Mouse (Mus musculus): Measurements from ENCODE around the gene Psmd3. TPM values are rescaled to one million over a fixed set of nuclear protein-coding genes. Genes with fewer than 3 reads are reported as not detected.

The Psmd3 gene
- polyA plus RNA-seq, 1 experiment from 2014 or later = 213 TPM

DNA sequence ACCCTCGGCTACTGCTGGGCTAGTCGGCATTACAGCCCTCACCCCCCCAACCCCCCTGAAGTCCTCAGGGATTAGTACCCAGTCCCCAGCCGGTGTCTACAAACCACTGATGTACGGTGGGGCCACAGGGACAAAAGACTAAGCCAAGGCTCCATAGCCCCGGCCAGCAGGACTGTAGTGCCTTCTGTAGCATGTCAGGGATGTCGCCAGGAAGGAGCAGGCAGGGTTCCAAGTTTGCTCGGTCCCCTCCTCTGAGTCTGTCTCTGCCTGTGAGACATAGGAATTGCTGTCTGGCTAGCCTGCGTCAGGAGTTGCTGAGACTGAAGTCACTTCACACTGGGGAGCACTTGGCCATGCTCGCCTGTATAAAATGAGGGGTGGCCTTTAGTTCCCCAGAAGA is 11.9 kb downstream of the Psmd3 start:
- Histone ChIP-seq H3K9me3 (no peaks in the 10 kb centered on the region), H3K9ac (replicated peaks) (no peak overlapping the region), H3K4me2 (replicated peaks) (no peak overlapping the region), H3K36me3 (peaks cover 72% of the 10 kb centered on the region), H3K4me1 (no peaks in the 10 kb centered on the region), H3K27me3 (no peaks in the 10 kb centered on the region), H3K4me3 (no peak overlapping the region), H3K27ac (replicated peaks) (no peak overlapping the region)
- no peak for ATAC-seq (replicated peaks)
- 78% methylated on average over 9 of the region's 9 CpGs for WGBS

DNA sequence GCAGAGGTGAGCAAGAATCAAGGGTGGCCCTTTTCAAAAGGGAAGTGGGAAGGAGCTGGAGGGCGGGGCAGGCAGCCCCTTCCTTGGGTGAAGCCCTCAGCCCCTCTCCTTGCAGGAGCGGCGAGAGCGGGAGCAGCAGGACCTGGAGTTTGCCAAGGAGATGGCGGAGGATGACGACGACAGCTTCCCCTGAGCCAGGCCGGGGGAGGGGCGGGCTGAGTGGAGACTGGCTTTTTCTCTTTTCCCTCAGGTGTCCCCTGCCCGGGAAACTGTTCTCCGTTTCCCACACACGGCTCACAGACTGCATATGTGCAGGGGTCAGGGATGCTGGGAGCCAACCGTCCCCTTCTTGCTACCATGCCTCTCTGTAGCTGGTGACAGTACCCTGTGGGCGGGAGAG is 13.1 kb downstream of the Psmd3 start:
- Histone ChIP-seq H3K27me3 (no peaks in the 10 kb centered on the region), H3K27ac (replicated peaks) (no peak overlapping the region), H3K36me3 (peaks cover 60% of the 10 kb centered on the region), H3K4me1 (no peaks in the 10 kb centered on the region), H3K9ac (replicated peaks) (0 out of 2 replicates have a peak overlapping the region, but pooled peaks have one; percentile 18), H3K9me3 (no peaks in the 10 kb centered on the region), H3K4me3 (no peak overlapping the region), H3K4me2 (replicated peaks) (no peak overlapping the region)
- no peak for ATAC-seq (replicated peaks)
- 66% methylated on average over 14 of the region's 14 CpGs for WGBS

DNA sequence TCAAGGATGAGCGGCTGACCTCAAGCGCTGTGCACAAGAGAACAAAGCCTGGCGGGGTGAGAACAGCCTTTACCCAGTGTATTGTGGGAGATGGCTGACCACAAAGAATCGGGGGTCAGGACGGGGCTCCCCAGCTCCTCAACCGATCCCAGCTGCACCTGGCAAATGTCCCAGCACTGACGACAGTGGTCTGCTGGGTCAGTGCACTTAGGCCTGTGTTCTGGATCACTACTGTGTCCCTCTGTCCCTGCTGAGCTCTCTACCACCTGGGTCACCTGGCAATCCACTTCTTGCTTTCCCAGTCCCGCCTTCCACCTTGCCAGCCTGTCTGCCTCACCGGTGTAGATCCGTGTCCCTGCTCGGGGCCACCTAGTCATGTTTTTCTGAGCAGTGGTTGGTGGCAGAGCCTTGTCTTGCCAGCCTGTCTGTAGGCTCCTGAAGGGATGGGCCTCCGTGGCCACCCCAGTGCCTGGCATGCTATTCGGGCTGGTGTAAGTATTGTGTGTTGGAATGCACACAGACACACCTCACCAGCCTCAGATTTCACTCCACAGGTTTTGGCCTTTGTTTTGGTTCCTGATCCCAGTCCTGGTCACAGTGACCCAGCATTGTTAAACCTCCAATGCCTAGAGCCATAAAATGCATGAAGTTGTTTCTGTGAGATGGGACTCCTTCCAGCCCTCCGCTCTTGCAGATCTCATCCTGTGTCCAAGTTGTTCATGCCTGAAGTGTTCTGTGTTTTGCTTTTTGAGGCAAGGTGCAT is 14.3 kb downstream of the Psmd3 start:
- Histone ChIP-seq H3K27ac (replicated peaks) (no peak overlapping the region), H3K4me2 (replicated peaks) (no peak overlapping the region), H3K4me3 (no peak overlapping the region), H3K9me3 (no peaks in the 10 kb centered on the region), H3K36me3 (peaks cover 48% of the 10 kb centered on the region), H3K9ac (replicated peaks) (no peak overlapping the region), H3K27me3 (no peaks in the 10 kb centered on the region), H3K4me1 (no peaks in the 10 kb centered on the region)
- no peak for ATAC-seq (replicated peaks)
- 88% methylated on average over 14 of the region's 14 CpGs for WGBS

DNA sequence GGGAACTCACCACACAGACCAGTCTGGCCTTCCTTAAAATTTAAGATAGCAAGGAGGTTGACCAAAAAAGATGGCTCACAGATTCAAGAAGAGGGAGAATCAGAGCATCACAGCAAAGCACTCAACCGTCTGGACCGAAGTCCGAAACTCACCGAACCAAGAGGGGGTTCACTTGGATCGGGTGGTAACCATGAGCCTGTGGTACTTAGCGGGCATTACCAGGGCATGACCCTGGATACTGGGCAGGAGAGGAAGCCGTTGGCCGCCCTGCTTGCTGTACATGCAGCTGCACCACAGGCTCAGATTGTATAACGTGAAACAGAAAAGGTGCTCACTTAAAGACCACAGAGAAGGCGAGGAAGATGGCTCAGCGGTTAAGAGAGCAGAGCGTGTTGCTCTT is 14.9 kb downstream of the Psmd3 start:
- 91% methylated on average over 12 of the region's 12 CpGs for WGBS
- Histone ChIP-seq H3K36me3 (peaks cover 42% of the 10 kb centered on the region), H3K27ac (replicated peaks) (no peak overlapping the region), H3K4me3 (no peak overlapping the region), H3K9me3 (no peaks in the 10 kb centered on the region), H3K4me2 (replicated peaks) (no peak overlapping the region), H3K9ac (replicated peaks) (no peak overlapping the region), H3K4me1 (0 out of 2 replicates have a peak, but pooled peaks cover under 1% of the 10 kb centered on the region), H3K27me3 (no peaks in the 10 kb centered on the region)
- ATAC-seq (replicated peaks) = no peak

DNA sequence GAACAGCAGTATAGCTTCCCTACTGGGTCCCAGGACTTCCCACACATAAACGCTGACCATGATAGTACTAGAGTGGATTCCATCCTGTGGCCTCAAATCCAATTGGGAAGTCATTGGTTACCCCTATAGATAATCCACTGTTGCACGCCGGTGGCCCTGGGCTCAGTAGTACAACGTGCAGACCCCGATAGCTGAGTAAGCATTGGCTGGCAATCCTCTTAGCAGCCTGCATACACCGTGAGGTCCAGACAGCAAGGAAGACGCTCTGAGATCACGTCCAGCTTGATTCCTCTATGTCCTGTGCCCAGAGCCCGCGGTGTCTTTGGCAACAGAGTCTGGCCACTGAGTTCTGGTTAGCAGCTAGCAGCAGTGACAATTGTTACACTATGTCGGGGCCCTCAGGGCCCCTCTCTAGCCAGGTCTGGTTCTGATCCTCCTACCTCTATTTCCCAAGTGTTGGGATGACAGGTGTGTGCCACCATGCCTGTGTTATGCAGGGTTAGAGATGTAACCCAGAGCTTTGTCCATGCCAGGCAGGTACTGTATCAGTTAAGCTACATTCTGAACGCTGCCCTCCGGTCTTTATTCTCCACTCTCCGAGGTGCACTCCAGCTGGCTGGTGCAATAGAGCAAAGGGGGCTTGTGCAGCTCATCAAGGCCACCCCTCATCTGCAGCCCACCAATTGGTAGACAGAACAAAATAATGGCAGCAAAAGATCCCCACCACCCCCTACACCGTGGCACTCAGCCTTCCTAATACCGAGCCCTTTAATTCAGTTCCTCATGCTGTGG is 16.7 kb downstream of the Psmd3 start:
- Histone ChIP-seq H3K36me3 (peaks cover 26% of the 10 kb centered on the region), H3K4me3 (no peak overlapping the region), H3K9me3 (no peaks in the 10 kb centered on the region), H3K27ac (replicated peaks) (no peak overlapping the region), H3K9ac (replicated peaks) (no peak overlapping the region), H3K4me1 (0 out of 2 replicates have a peak, but pooled peaks cover 3% of the 10 kb centered on the region), H3K27me3 (no peaks in the 10 kb centered on the region), H3K4me2 (replicated peaks) (no peak overlapping the region)
- WGBS = 85% methylated on average over 16 of the region's 16 CpGs
- no peak for ATAC-seq (replicated peaks)

DNA sequence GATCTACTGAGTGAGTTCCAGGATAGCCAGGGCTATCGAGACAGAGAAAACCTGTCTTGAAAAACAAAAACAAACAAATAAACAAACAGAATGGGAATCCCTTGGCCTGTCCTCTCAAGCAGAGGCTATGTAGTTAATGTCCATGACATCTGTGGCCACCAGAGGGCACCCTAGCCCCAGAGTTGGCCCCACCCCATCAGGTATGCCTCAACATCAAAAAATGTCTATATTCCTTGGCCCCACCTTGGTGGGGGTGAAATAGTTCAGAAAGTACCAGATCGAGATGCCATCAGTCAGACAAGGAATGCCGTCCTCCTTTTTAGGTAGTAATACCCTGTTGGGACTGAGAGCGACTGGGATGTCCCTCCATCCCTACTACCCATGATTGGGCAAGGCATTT is 17.6 kb downstream of the Psmd3 start:
- H3K4me1 ChIP-seq = 0 out of 2 replicates have a peak, but pooled peaks cover 3% of the 10 kb centered on the region
- 34% methylated on average over 4 of the region's 4 CpGs for WGBS
- peak; percentile 44; the same call in 1 of the 2 replicates for ATAC-seq (replicated peaks)
- H3K4me3 ChIP-seq = no peak overlapping the region
- H3K9ac ChIP-seq (replicated peaks) = no peak overlapping the region
- H3K4me2 ChIP-seq (replicated peaks) = no peak overlapping the region
- no peak overlapping the region for H3K27ac ChIP-seq (replicated peaks)
- H3K9me3 ChIP-seq = no peaks in the 10 kb centered on the region
- peaks cover 26% of the 10 kb centered on the region; the same call in 1 of the 2 replicates for H3K36me3 ChIP-seq
- H3K27me3 ChIP-seq = no peaks in the 10 kb centered on the region

DNA sequence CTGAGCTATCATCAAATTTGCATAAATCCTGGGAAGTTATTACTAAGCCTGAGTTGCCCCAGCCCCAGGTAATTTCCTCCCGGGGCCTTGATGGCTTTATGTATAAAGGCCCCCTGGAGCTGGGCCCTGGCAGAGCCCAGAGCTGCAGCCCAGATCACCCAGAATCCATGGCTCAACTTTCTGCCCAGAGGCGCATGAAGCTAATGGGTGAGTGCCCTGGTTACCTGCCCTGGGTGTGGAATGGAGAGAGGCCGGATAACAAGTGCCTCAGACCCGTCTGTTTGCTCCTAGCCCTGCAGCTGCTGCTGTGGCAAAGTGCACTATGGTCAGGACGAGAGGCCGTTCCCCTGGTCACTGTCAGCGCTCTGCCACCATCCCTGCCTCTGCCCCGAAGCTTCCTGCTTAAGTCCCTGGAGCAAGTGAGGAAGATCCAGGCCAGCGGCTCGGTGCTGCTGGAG is 18.9 kb downstream of the Psmd3 start, which contains the start of gene Csf3:
TSS of gene Csf3 (plus strand) at position 51 of the 458 bp plus-strand sequence.
- Histone ChIP-seq H3K4me2 (replicated peaks) (no peak within 1 kb of the TSS), H3K9ac (replicated peaks) (no peak within 1 kb of the TSS), H3K27ac (replicated peaks) (no peak within 1 kb of the TSS), H3K9me3 (no peaks in the 10 kb centered on the region), H3K4me3 (no peak within 1 kb of the TSS), H3K4me1 (0 out of 2 replicates have a peak, but pooled peaks cover 3% of the 10 kb centered on the region), H3K36me3 (peaks cover 27% of the 10 kb centered on the region), H3K27me3 (no peaks in the 10 kb centered on the region)
- WGBS = 33% methylated on average over 10 of the region's 10 CpGs
- no peak for ATAC-seq (replicated peaks)

DNA sequence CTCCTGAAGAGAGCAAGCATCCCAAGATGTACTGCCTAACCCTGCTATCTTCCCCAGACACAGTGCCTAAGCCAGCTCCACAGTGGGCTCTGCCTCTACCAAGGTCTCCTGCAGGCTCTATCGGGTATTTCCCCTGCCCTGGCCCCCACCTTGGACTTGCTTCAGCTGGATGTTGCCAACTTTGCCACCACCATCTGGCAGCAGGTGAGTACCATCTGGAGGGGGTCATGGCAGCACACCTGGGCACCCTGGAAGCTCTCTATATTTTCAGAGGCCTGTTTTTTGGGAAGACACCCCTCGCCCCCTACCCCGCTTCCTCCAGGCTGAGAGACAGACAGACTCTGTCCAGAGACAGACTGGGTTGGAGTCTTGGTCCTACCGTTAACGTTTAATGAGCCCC is 20.0 kb downstream of the Psmd3 start:
- 70% methylated on average over 5 of the region's 5 CpGs for WGBS
- Histone ChIP-seq H3K27me3 (no peaks in the 10 kb centered on the region), H3K36me3 (peaks cover 33% of the 10 kb centered on the region), H3K9me3 (no peaks in the 10 kb centered on the region), H3K27ac (replicated peaks) (no peak overlapping the region), H3K4me1 (0 out of 2 replicates have a peak, but pooled peaks cover 3% of the 10 kb centered on the region), H3K9ac (replicated peaks) (no peak overlapping the region), H3K4me3 (no peak overlapping the region), H3K4me2 (replicated peaks) (no peak overlapping the region)
- no peak for ATAC-seq (replicated peaks)

DNA sequence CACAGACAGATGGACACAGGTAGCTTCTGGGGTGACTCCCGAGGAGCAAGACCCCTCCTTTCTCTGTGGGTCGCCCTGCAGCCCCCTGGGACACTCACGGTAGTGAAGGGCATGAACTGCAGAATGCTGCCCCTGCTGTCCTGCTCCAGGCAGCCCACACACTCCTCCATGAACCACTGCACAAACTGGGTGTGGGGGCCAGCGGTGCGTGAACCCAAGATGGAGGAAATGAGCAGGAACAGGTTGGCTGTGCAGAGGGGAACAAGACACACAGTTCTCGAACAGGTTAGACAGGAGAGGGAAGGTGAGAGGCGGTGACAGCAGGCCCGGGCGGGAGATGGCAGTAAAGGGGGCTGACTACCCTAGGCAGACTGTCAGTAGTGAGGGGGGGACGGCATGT is 22.7 kb downstream of the Psmd3 start:
- Histone ChIP-seq H3K9ac (replicated peaks) (no peak overlapping the region), H3K4me2 (replicated peaks) (no peak overlapping the region), H3K4me3 (no peak overlapping the region), H3K4me1 (0 out of 2 replicates have a peak, but pooled peaks cover 7% of the 10 kb centered on the region), H3K9me3 (no peaks in the 10 kb centered on the region), H3K36me3 (peaks cover 57% of the 10 kb centered on the region), H3K27ac (replicated peaks) (no peak overlapping the region), H3K27me3 (no peaks in the 10 kb centered on the region)
- ATAC-seq (replicated peaks) = no peak
- 93% methylated on average over 10 of the region's 10 CpGs for WGBS

DNA sequence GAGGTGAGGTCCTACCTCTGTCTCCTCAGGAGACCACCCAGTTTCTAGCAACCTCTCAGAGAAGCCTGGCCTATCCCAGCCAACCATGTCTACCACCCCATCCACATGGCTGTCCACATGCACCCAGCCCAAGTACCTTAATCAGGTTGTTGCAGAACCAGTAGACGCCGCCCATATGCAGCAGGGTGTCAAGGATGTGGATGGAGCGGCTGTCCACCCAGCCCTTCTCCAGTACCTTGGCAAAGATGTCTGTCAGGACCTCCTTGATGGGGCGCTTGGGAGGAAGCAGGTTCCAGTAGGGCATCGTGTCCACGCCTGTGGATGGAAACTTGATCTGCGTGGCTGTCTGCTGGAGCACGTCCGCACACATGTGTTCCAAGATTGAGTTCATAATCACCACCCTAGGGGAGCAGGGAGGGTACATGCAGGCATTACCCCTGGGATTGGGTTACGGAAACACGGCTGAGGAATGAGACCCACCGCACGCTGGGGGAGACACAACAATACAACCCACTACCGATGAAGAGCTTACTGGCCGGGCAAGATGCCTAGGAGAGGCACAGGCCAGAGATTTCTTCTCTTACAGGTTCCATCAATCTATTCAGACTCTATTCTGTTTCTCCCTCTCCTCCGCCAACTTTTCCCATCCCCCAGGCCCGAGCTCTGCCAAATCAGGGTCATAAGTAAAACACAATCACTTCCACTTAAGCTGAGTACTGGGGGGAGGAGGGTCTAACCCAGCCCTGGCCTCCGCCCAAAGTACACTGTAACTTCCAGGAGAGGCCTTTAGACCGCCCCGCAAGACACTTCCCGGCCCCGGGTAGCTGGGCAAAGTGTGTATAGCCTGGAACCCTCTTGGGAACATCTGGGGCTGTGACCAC is 25.3 kb downstream of the Psmd3 start:
- no peak for ATAC-seq (replicated peaks)
- Histone ChIP-seq H3K4me1 (0 out of 2 replicates have a peak, but pooled peaks cover 4% of the 10 kb centered on the region), H3K27ac (replicated peaks) (no peak overlapping the region), H3K9ac (replicated peaks) (no peak overlapping the region), H3K9me3 (no peaks in the 10 kb centered on the region), H3K36me3 (peaks cover 72% of the 10 kb centered on the region), H3K4me3 (no peak overlapping the region), H3K4me2 (replicated peaks) (no peak overlapping the region), H3K27me3 (no peaks in the 10 kb centered on the region)
- 86% methylated on average over 22 of the region's 22 CpGs for WGBS

DNA sequence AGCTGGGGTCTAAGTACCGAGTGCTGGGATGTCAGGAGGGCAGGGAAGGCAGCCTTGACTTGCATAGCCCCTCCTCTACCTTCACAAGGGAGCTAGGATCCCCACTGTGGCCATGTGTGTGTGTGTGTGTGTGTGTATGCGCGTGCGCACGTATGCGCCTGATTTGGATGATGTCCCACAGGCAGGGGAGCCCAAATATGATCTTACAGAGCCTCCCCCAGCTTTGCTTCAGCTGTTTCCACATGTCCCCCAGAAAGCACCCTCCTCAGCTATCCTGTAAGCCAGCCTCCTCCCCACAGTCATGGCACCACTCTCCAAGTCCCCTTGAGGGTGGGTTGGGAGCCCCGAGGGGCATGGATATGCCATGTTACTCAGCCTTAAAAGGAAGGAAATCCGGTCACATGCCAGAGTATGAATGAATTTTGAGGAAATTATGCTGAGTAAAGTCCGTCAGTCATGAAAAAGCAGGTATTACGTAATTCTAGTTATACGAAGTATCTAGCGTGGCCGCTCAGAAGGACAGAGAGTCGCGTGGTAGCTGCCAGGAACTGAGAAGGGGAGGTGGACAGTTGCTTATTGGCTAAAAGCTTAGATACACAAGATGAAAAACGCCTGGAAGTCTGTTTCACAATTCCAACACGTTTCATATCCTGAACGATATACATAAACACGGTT is 26.1 kb downstream of the Psmd3 start:
- no peak overlapping the region for H3K9ac ChIP-seq (replicated peaks)
- no peaks in the 10 kb centered on the region for H3K9me3 ChIP-seq
- no peak for ATAC-seq (replicated peaks)
- WGBS = 89% methylated on average over 19 of the region's 19 CpGs
- H3K36me3 ChIP-seq = peaks cover 75% of the 10 kb centered on the region
- H3K4me1 ChIP-seq = 0 out of 2 replicates have a peak, but pooled peaks cover 4% of the 10 kb centered on the region
- H3K27me3 ChIP-seq = no peaks in the 10 kb centered on the region
- no peak overlapping the region for H3K4me2 ChIP-seq (replicated peaks)
- H3K4me3 ChIP-seq = no peak overlapping the region
- H3K27ac ChIP-seq (replicated peaks) = no peak overlapping the region
